Mouse (Mus musculus) heart, adult 2 months (tissue): Measurements from ENCODE around the gene Serpina10.

Source experiments
- CTCF ChIP-seq: fragments of 200-600 bp; IDR thresholded peaks from 2 replicates; pipeline ENCODE4 v1.8.1; 2022; ENCODE audit warnings: antibody characterized with exemption, mild to moderate bottlenecking, moderate library complexity
- EP300 ChIP-seq: fragments of 200-500 bp; IDR thresholded peaks from 2 replicates; pipeline ENCODE4 v1.6.1; 2011; ENCODE audit warnings: low read depth, low read length, control low read depth; ENCODE audit not compliant: insufficient read depth
- POLR2A ChIP-seq: fragments of 200-500 bp; IDR thresholded peaks from 2 replicates; pipeline ENCODE4 v1.6.1; 2011; ENCODE audit warnings: mild to moderate bottlenecking, low read depth, low read length, control low read depth; ENCODE audit not compliant: insufficient read depth

DNA sequence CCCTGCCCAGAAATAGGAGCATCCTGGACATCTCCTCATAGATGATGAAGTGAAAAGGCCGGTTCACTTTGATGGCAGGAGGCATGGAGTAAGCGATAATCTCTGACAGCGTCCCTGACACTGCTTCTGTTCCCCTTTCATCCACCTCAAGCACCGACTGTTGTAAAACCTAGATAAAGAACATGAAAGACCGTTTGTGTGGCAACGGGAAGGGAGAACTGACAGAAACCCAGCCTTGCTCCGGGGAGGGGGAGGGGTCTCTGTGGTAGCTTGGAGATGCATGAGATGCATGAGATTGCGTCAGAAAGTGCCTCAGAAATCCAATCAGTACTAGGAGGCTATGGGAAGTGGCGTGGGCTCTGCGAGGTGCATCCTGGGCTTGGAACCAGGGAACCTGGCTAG, 14.4 kb downstream of the Serpina10 start:
- TF ChIP-seq POLR2A: no peak
- no peak for TF ChIP-seq CTCF
- TF ChIP-seq EP300: no peak
